Mouse (Mus musculus): ENCODE measurements at regions not wholly inside any gene's neighbourhood (a gene's known extent, or its start where the extent isn't known, plus 50 kb on each side); places are given as distances from the start of the nearest gene placed in this dataset.

DNA sequence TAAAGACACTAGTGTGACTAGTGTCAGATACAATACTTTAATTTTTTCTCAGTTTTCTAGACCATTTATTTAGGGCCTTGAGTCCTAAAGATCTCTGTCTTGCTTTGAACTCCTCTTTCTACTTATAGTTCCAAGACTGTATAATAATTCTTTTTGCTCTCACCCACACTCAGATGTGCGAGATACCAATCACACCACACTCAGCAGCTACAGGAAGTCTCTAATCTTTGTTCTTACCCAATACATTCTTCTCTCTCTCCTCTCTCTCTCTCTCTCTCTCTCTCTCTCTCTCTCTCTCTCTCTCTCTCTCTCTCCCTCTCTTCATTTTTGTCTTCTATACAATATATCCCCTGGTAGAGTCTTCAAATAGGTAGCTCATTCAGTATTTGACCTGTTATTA lies 637.2 kb upstream of the Cblb start:
- no peak for TF ChIP-seq CTCF (IDR thresholded peaks at IDR 0.05; ENCODE audit: extremely low read depth, insufficient read depth, insufficient read length, insufficient replicate concordance)
- TF ChIP-seq POLR2A (IDR thresholded peaks at IDR 0.05; ENCODE audit: low read depth, low read length) = no peak

Data from spleen, adult 2 months (tissue).